Mouse (Mus musculus) erythroblast, embryonic 14.5 days (primary cell): ENCODE results near the gene Mafg.

Experiments
- GATA1 ChIP-seq: IDR thresholded peaks from 2 replicates; pipeline ENCODE4 v1.6.1; 2012; ENCODE audit warnings: low read length, inconsistent platforms, mixed read lengths
- TAL1 ChIP-seq: IDR thresholded peaks from 3 replicates; pipeline ENCODE4 v1.6.1; 2012; ENCODE audit warnings: low read length, inconsistent platforms, mixed read lengths

DNA sequence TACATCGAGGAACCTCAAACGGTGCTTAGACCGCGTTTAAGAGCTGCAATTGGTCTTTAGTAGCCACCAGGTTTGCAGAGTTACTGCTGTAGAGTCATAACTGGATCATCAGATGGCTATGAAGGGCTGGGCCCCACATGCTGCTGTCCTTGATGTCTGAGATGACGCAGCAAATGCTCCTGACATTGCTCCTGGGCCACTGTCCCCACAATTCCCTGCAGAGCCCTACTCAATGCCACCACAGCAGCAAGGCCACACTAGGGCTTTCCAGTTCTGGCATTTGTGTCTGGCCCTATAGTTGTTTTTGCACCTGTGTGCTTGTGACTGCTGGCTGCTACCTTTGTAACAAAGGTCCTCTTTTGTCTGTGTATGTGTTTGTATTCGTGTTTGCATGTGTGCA lies 10.6 kb downstream of the Mafg start:
- TF ChIP-seq GATA1 (no peak), TAL1 (no peak)
